Comparison of ENCODE assay signal across 9 mouse cellular contexts in the genomic region with DNA sequence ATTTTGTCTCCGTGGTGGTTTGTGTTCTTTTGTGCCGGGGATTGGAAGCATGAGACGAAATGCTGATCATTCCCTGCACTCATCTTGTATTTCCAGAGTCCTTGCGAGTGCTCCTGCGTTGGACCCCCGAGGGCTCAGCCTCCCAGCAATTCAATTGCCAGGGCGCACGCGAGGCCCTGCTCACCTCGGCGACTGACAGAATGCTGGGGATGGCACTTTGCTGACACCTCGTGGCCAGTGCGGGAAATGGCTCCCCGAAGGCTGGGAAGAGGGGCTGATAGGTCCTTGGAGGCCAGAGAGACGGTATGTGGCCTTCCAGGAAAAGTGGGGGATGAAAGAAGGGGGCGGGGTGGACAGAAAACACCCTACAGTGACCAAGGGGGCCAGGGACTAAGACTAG. TPM values are rescaled to one million over a fixed set of nuclear protein-coding genes. Genes with fewer than 3 reads are reported as not detected.
DNase-seq lines count a peak whose midpoint lies in the region.
"Had no signal": no experiment of that assay in that cellular context is flagged by ENCODE, and none has a peak within 500 bp of the region (broad histone marks: within the 10 kb centered on the region; RNA-seq: fewer than 3 reads in every experiment).

No protein-coding gene starts in this region.

- peak; percentile 85 for DNase-seq in MN1 (ENCODE audit: low spot score)
- DNase-seq in cerebellum, adult 11-12 months: peak; percentile 76
- peak; percentile 76 for DNase-seq in forelimb bud, embryonic 11.5 days (ENCODE audit: low read depth, low spot score)
- peak; percentile 84 for DNase-seq in hindbrain, embryonic 10.5 days (ENCODE audit: low spot score)
- peak; percentile 66 to 87 for DNase-seq in layer of hippocampus, adult 8-10 months (ENCODE audit: low spot score in 2 of 2)
- peak; percentile 76 for DNase-seq in lung, postnatal 25 days (ENCODE audit: low spot score)
- peak; percentile 78 for DNase-seq in right cerebral cortex, adult 18-20 months
- peak; percentile 78 for DNase-seq in urinary bladder, postnatal 14 days (ENCODE audit: low spot score)

- H3K4me3 ChIP-seq in hindbrain, embryonic 10.5 days: no peak overlapping the region
- H3K4me3 ChIP-seq: heart, embryonic 15.5 days had no signal

- no peak overlapping the region for H3K27ac ChIP-seq in hindbrain, embryonic 10.5 days
- H3K27ac ChIP-seq: heart, embryonic 15.5 days had no signal

- peaks cover 27% of the 10 kb centered on the region for H3K27me3 ChIP-seq in hindbrain, embryonic 10.5 days (ENCODE audit: insufficient read depth, poor library complexity, severe bottlenecking)

- 6% methylated on average over 16 of the region's 16 CpGs for WGBS in hindbrain, embryonic 10.5 days

- H3K9me3 ChIP-seq in hindbrain, embryonic 10.5 days: no peaks in the 10 kb centered on the region
- H3K9me3 ChIP-seq: heart, embryonic 15.5 days had no signal

- no peaks in the 10 kb centered on the region for H3K36me3 ChIP-seq in hindbrain, embryonic 10.5 days
- H3K36me3 ChIP-seq: heart, embryonic 15.5 days had no signal

- peaks cover 17% of the 10 kb centered on the region for H3K4me1 ChIP-seq in hindbrain, embryonic 10.5 days (replicated peaks)
- H3K4me1 ChIP-seq: heart, embryonic 15.5 days had no signal

RNA-seq across cellular contexts. Expression of a gene that starts 15.6 kb away (rescaled TPM):
- polyA plus RNA-seq in hindbrain, embryonic 10.5 days (2016; fragmentation: Nextera tagmentation; extraction: Ambion mirVana): not detected in 2 replicates
- total RNA-seq in layer of hippocampus, adult 8-10 months (2022): not detected
- polyA plus RNA-seq: heart, embryonic 15.5 days had no signal

RNA-seq across cellular contexts. Expression of a gene that starts 27.1 kb away (rescaled TPM):
- 0.25 and 0.50 TPM in 2 replicates for polyA plus RNA-seq in hindbrain, embryonic 10.5 days (2016; fragmentation: Nextera tagmentation; extraction: Ambion mirVana)
- total RNA-seq in layer of hippocampus, adult 8-10 months (2022): 1 to 10 TPM; 1.7 to 3.1 (median 2.0) TPM

RNA-seq across cellular contexts. Expression of a gene that starts 38.7 kb away (rescaled TPM):
- polyA plus RNA-seq in hindbrain, embryonic 10.5 days (2016; fragmentation: Nextera tagmentation; extraction: Ambion mirVana): 6.0 and 6.6 TPM in 2 replicates
- total RNA-seq in layer of hippocampus, adult 8-10 months (2022): 100 to 1,000 TPM in 1 of 4 experiments, 10 to 100 TPM in 3; 72.2 to 102 (median 84.2) TPM
